Mouse (Mus musculus): ENCODE results near the gene Psma6. TPM values are rescaled to one million over a fixed set of nuclear protein-coding genes. Genes with fewer than 3 reads are reported as not detected.

Gene Psma6
- total and polyA plus RNA-seq, 3 experiments, result 255 to 309 TPM; not detected in 1

- Histone ChIP-seq H3K4me3 (ENCODE audit: control insufficient read depth in 1 of 2, insufficient read depth in 1 of 2, low read depth in 2 of 2, low read length in 2 of 2) (no peak overlapping the region), H3K4me1 (ENCODE audit: control insufficient read depth in 1 of 2, insufficient read depth in 2 of 2, low read length in 2 of 2) (peaks cover 5 to 7% of the 10 kb centered on the region in 2 experiments; a peak in 3 of 4 replicates), H3K79me2 (ENCODE audit: control insufficient read depth, insufficient read depth, low read length, poor library complexity) (no peaks in the 10 kb centered on the region), H3K27ac (ENCODE audit: control insufficient read depth, low read depth, low read length) (no peak overlapping the region), H3K27me3 (ENCODE audit: control insufficient read depth in 1 of 2, insufficient read depth in 2 of 2, low read length in 2 of 2) (peaks cover 9 to 23% of the 10 kb centered on the region in 2 experiments; a peak in 3 of 4 replicates), H3K9me3 (replicated peaks; ENCODE audit: insufficient read depth, low read length) (no peaks in the 10 kb centered on the region), H3K36me3 (ENCODE audit: control insufficient read depth in 1 of 2, insufficient read depth in 2 of 2, low read length in 2 of 2) (no peaks in the 10 kb centered on the region), H3K9ac (ENCODE audit: control insufficient read depth, low read depth, low read length, poor library complexity, severe bottlenecking) (no peak overlapping the region)
- no peak for TF ChIP-seq POLR2AphosphoS2 (IDR thresholded peaks at IDR 0.05; ENCODE audit: low read length)
- DNase-seq (ENCODE audit: low read depth, low spot score), result no peak
Observed at GRCm38 (mm10) chr12:55467331-55468180, 83.5 kb downstream of the Psma6 start.

Other genes starting within 250 kb of the Psma6 start
- 103 and 110 TPM in 2 replicates for gene Srp54b, start 229.1 kb upstream of the Psma6 start, total RNA-seq (2012; rRNA removed)
- gene Srp54b, start 229.1 kb upstream of the Psma6 start, polyA plus RNA-seq (2012; ENCODE audit: insufficient read depth in 1 of 2, insufficient read length in 2 of 2, low read depth in 1 of 2, low replicate concordance in 2 of 2, missing spikeins in 1 of 2), result 10 to 100 TPM in 1 of 2 experiments, not detected in 1; 85.8 TPM
- gene 1700047I17Rik2, start 184.6 kb upstream of the Psma6 start, total RNA-seq (2012; rRNA removed), result not detected in 2 replicates
- 1 to 10 TPM in 1 of 2 experiments, not detected in 1; 9.6 TPM for gene 1700047I17Rik2, start 184.6 kb upstream of the Psma6 start, polyA plus RNA-seq (2012; ENCODE audit: insufficient read depth in 1 of 2, insufficient read length in 2 of 2, low read depth in 1 of 2, low replicate concordance in 2 of 2, missing spikeins in 1 of 2)
- 59.2 and 60.0 TPM in 2 replicates for gene Srp54c, start 154.1 kb upstream of the Psma6 start, total RNA-seq (2012; rRNA removed)
- gene Srp54c, start 154.1 kb upstream of the Psma6 start, polyA plus RNA-seq (2012; ENCODE audit: insufficient read depth in 1 of 2, insufficient read length in 2 of 2, low read depth in 1 of 2, low replicate concordance in 2 of 2, missing spikeins in 1 of 2), result 10 to 100 TPM in 1 of 2 experiments, not detected in 1; 61.2 TPM
- gene 1110008L16Rik, start 84.6 kb upstream of the Psma6 start, total RNA-seq (2012; rRNA removed), result 21.4 and 26.2 TPM in 2 replicates
- 10 to 100 TPM in 1 of 2 experiments, not detected in 1; 24.9 TPM for gene 1110008L16Rik, start 84.6 kb upstream of the Psma6 start, polyA plus RNA-seq (2012; ENCODE audit: insufficient read depth in 1 of 2, insufficient read length in 2 of 2, low read depth in 1 of 2, low replicate concordance in 2 of 2, missing spikeins in 1 of 2)
- gene Ppp2r3c, start 81.2 kb upstream of the Psma6 start, total RNA-seq (2012; rRNA removed), result 10.9 and 12.6 TPM in 2 replicates
- 10 to 100 TPM in 1 of 2 experiments, not detected in 1; 12.3 TPM for gene Ppp2r3c, start 81.2 kb upstream of the Psma6 start, polyA plus RNA-seq (2012; ENCODE audit: insufficient read depth in 1 of 2, insufficient read length in 2 of 2, low read depth in 1 of 2, low replicate concordance in 2 of 2, missing spikeins in 1 of 2)
- gene Nfkbia, start 108.4 kb downstream of the Psma6 start, total RNA-seq (2012; rRNA removed), result 8.1 and 9.3 TPM in 2 replicates
- gene Nfkbia, start 108.4 kb downstream of the Psma6 start, polyA plus RNA-seq (2012; ENCODE audit: insufficient read depth in 1 of 2, insufficient read length in 2 of 2, low read depth in 1 of 2, low replicate concordance in 2 of 2, missing spikeins in 1 of 2), result 10 to 100 TPM in 1 of 2 experiments, not detected in 1; 15.9 TPM
- not detected in 2 replicates for gene Aldoart2, start 181.0 kb downstream of the Psma6 start, total RNA-seq (2012; rRNA removed)
- under 1 TPM in 1 of 2 experiments, not detected in 1; 0.26 TPM for gene Aldoart2, start 181.0 kb downstream of the Psma6 start, polyA plus RNA-seq (2012; ENCODE audit: insufficient read depth in 1 of 2, insufficient read length in 2 of 2, low read depth in 1 of 2, low replicate concordance in 2 of 2, missing spikeins in 1 of 2)
- gene Insm2, start 215.2 kb downstream of the Psma6 start, total RNA-seq (2012; rRNA removed), result not detected in 2 replicates
- not detected for gene Insm2, start 215.2 kb downstream of the Psma6 start, polyA plus RNA-seq (2012; ENCODE audit: insufficient read depth in 1 of 2, insufficient read length in 2 of 2, low read depth in 1 of 2, low replicate concordance in 2 of 2, missing spikeins in 1 of 2)

All from MEL (cell line).